Mouse (Mus musculus): ENCODE measurements around the gene Gdpd5. TPM values are rescaled to one million over a fixed set of nuclear protein-coding genes. Genes with fewer than 3 reads are reported as not detected.

Gdpd5 gene
- total and polyA plus RNA-seq, 2 experiments = 0.28 to 1.7 TPM

DNA sequence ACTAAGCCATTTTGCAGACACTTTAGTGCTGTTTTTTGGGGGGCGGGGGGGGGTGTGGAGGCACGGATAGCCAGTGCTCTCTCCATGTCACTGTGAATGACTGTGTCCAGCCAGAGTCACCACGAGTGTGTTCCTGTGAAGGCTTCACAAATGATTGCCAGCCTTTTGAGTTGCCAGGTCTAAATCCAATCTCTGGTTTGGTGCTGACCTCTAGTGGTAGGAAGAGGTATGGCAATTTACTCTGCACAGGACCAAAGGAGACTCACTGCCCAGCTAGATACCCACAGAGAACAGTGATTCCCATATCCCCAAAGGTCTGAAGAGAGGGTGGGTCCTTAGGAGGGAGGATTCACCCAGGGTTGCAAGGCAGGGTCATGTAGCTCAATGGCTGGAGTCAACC is 69.5 kb downstream of the Gdpd5 start:
- Histone ChIP-seq H3K4me3 (ENCODE audit: insufficient read depth, low read depth, low read length) (no peak overlapping the region), H3K9ac (ENCODE audit: low read depth, low read length) (no peak overlapping the region), H3K4me1 (ENCODE audit: control insufficient read depth, insufficient read depth, low read length) (no peaks in the 10 kb centered on the region), H3K79me2 (ENCODE audit: control insufficient read depth, insufficient read depth, low read length) (no peaks in the 10 kb centered on the region), H3K27me3 (ENCODE audit: control insufficient read depth, insufficient read depth, low read length) (no peaks in the 10 kb centered on the region), H3K36me3 (ENCODE audit: control insufficient read depth, insufficient read depth, low read length) (no peaks in the 10 kb centered on the region), H3K27ac (replicated peaks; ENCODE audit: insufficient read depth, low read depth, low read length) (no peak overlapping the region)
- WGBS = 0% methylated on average over 3 of the region's 3 CpGs
- TF ChIP-seq POLR2A (IDR thresholded peaks at IDR 0.05; ENCODE audit: extremely low read depth, insufficient read depth, low read length) = no peak
- TF ChIP-seq CTCF (IDR thresholded peaks at IDR 0.05; ENCODE audit: low read depth, low read length) = peak; percentile 69
- DNase-seq (ENCODE audit: extremely low read depth, low read depth, low spot score) = peak; percentile 69

DNA sequence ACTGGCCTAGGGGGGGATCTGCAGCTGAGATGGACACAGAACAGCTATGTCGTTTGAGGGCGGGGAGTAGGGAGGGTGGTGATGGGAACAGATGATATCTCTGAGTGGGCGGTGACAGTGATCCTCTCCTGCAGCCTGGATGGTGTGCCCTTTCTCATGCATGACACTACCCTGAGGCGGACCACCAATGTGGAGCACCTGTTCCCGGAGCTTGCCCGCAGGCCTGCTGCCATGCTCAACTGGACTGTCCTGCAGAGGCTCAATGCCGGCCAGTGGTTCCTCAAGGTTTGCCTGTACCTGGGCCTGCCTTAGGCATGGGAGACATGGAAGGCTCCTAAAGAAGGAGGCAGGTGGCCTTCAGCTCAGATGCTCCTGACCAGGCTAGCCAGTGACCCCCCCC is 71.6 kb downstream of the Gdpd5 start:
- no peak for TF ChIP-seq POLR2A (IDR thresholded peaks at IDR 0.05; ENCODE audit: extremely low read depth, insufficient read depth, low read length)
- TF ChIP-seq CTCF (IDR thresholded peaks at IDR 0.05; ENCODE audit: low read depth, low read length) = no peak

DNA sequence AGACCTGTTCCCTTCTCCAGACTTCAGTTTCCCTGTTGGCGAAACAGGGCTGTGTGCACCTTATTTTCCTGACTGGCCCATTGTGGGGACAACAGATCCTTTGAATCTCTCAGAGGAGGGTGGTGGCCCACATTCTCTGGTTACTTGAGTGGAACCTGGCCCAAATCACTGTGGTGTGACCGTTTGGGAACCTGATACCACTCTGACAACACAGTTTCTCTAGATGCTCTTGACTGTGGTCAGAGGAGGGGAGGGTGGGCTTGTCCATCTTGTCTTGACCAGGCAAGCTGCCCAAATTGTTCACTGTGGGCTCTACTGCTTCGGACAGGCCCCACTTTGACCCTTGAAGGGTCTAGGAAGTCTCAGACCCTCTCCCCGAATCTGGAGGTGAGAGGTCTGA is 72.8 kb downstream of the Gdpd5 start:
- no peak overlapping the region for H3K9ac ChIP-seq (ENCODE audit: low read depth, low read length)
- no peak overlapping the region for H3K27ac ChIP-seq (replicated peaks; ENCODE audit: insufficient read depth, low read depth, low read length)
- H3K79me2 ChIP-seq (ENCODE audit: control insufficient read depth, insufficient read depth, low read length) = no peaks in the 10 kb centered on the region
- no peak overlapping the region for H3K4me3 ChIP-seq (ENCODE audit: insufficient read depth, low read depth, low read length)
- no peak for DNase-seq (ENCODE audit: extremely low read depth, low read depth, low spot score)
- no peaks in the 10 kb centered on the region for H3K36me3 ChIP-seq (ENCODE audit: control insufficient read depth, insufficient read depth, low read length)
- 67% methylated on average over 4 of the region's 4 CpGs for WGBS
- H3K27me3 ChIP-seq (ENCODE audit: control insufficient read depth, insufficient read depth, low read length) = no peaks in the 10 kb centered on the region
- TF ChIP-seq POLR2A (IDR thresholded peaks at IDR 0.05; ENCODE audit: extremely low read depth, insufficient read depth, low read length) (no peak), CTCF (IDR thresholded peaks at IDR 0.05; ENCODE audit: low read depth, low read length) (no peak)
- no peaks in the 10 kb centered on the region for H3K4me1 ChIP-seq (ENCODE audit: control insufficient read depth, insufficient read depth, low read length)

More for the DNA sequence above, 71.6 kb downstream of the Gdpd5 start:
- Histone ChIP-seq H3K27me3 (ENCODE audit: control insufficient read depth, insufficient read depth, low read length) (no peaks in the 10 kb centered on the region), H3K4me1 (ENCODE audit: control insufficient read depth, insufficient read depth, low read length) (no peaks in the 10 kb centered on the region), H3K79me2 (ENCODE audit: control insufficient read depth, insufficient read depth, low read length) (no peaks in the 10 kb centered on the region), H3K9ac (ENCODE audit: low read depth, low read length) (no peak overlapping the region), H3K4me3 (ENCODE audit: insufficient read depth, low read depth, low read length) (no peak overlapping the region), H3K36me3 (ENCODE audit: control insufficient read depth, insufficient read depth, low read length) (no peaks in the 10 kb centered on the region), H3K27ac (replicated peaks; ENCODE audit: insufficient read depth, low read depth, low read length) (no peak overlapping the region)
- DNase-seq (ENCODE audit: extremely low read depth, low read depth, low spot score) = no peak
- WGBS = 91% methylated on average over 7 of the region's 7 CpGs

DNA sequence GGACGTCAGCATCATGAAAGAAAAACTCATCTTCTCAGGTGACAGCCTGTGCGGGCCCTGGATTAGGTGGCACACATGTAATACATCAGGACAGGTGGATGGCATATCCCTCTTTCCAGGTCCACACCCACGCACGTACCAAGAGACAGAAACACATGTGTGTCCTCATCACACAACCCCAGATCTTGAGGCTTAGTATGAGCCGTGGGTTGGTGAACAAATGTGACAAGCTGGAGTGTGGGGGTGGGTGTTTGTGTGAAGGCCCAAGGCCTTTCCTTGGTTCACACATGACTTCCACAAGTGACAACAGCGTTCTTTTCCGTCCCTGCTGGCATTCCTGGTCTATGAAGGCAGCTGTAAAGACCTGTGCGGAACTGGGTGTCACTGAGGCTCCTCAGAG is 77.6 kb downstream of the Gdpd5 start:
- Histone ChIP-seq H3K27me3 (ENCODE audit: control insufficient read depth, insufficient read depth, low read length) (no peaks in the 10 kb centered on the region), H3K36me3 (ENCODE audit: control insufficient read depth, insufficient read depth, low read length) (no peaks in the 10 kb centered on the region), H3K9ac (ENCODE audit: low read depth, low read length) (no peak overlapping the region), H3K4me3 (ENCODE audit: insufficient read depth, low read depth, low read length) (no peak overlapping the region), H3K79me2 (ENCODE audit: control insufficient read depth, insufficient read depth, low read length) (no peaks in the 10 kb centered on the region), H3K27ac (replicated peaks; ENCODE audit: insufficient read depth, low read depth, low read length) (no peak overlapping the region), H3K4me1 (ENCODE audit: control insufficient read depth, insufficient read depth, low read length) (no peaks in the 10 kb centered on the region)
- DNase-seq (ENCODE audit: extremely low read depth, low read depth, low spot score) = no peak
- TF ChIP-seq POLR2A (IDR thresholded peaks at IDR 0.05; ENCODE audit: extremely low read depth, insufficient read depth, low read length) (no peak), CTCF (IDR thresholded peaks at IDR 0.05; ENCODE audit: low read depth, low read length) (no peak)
- WGBS = 91% methylated on average over 8 of the region's 8 CpGs

DNA sequence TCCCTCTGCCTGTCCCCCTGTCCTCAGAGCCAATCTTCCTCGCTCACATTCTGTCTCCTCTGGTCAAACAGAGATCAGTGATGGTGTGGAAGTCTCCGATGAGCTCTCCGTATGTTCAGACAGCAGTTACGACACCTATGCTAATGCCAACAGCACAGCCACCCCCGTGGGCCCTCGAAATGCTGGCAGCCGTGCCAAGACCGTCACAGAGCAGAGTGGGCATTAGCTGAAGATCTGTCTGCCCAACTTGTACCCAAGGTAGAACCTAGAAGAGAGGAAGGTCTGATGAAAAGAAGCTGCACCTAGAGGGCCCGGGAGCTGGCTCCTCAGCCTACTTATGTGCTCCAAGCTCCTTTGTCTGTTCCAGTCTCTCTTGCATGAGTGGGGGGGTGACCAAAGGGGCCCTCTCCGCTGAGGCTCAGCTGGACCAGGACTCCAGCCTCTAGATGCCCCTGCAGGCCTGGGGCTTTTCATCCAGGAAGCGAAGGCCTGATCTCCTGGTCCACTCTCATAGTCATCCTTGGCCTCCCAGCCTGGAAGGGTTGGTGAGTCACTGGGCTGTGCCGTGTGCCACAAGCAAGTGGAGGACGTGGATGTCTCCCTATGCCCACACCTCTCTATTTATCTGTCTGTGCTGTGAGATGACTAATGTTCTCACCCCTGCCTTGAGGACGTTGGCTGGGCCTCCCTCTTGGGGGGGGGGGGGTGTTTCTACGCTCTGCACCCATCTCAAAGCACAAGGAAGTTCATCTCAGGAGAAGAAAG is 78.9 kb downstream of the Gdpd5 start:
- WGBS = 89% methylated on average over 15 of the region's 15 CpGs

DNA sequence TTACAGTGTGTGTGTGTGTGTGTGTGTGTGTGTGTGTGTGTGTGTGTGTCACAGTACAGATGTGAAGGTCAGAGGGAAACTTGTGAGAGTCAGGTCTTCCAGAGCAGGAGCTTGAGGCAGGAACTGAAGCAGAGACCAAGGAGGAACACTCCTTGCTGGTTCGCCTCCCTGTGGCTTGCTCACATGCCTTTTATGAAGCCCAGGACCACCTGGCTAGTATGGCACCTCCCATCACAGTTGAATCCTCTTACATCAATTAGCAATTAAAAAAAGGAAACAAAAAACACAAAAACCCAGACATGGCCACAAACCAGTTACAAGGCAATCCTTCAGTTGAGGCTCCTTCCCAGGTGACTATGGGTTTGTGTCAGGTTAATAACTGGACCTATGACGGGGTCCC is 81.9 kb downstream of the Gdpd5 start:
- TF ChIP-seq CTCF (IDR thresholded peaks at IDR 0.05; ENCODE audit: low read depth, low read length) (no peak), POLR2A (IDR thresholded peaks at IDR 0.05; ENCODE audit: extremely low read depth, insufficient read depth, low read length) (no peak)
- no peak for DNase-seq (ENCODE audit: extremely low read depth, low read depth, low spot score)
- 88% methylated on average over 2 of the region's 2 CpGs for WGBS
- Histone ChIP-seq H3K4me1 (ENCODE audit: control insufficient read depth, insufficient read depth, low read length) (no peaks in the 10 kb centered on the region), H3K36me3 (ENCODE audit: control insufficient read depth, insufficient read depth, low read length) (no peaks in the 10 kb centered on the region), H3K9ac (ENCODE audit: low read depth, low read length) (no peak overlapping the region), H3K27ac (replicated peaks; ENCODE audit: insufficient read depth, low read depth, low read length) (no peak overlapping the region), H3K27me3 (ENCODE audit: control insufficient read depth, insufficient read depth, low read length) (no peaks in the 10 kb centered on the region), H3K4me3 (ENCODE audit: insufficient read depth, low read depth, low read length) (no peak overlapping the region), H3K79me2 (ENCODE audit: control insufficient read depth, insufficient read depth, low read length) (no peaks in the 10 kb centered on the region)

More for the DNA sequence above, 78.9 kb downstream of the Gdpd5 start:
- H3K36me3 ChIP-seq (ENCODE audit: control insufficient read depth, insufficient read depth, low read length) = no peaks in the 10 kb centered on the region
- H3K9ac ChIP-seq (ENCODE audit: low read depth, low read length) = no peak overlapping the region
- TF ChIP-seq CTCF (IDR thresholded peaks at IDR 0.05; ENCODE audit: low read depth, low read length) (no peak), POLR2A (IDR thresholded peaks at IDR 0.05; ENCODE audit: extremely low read depth, insufficient read depth, low read length) (no peak)
- no peak overlapping the region for H3K27ac ChIP-seq (replicated peaks; ENCODE audit: insufficient read depth, low read depth, low read length)
- H3K4me3 ChIP-seq (ENCODE audit: insufficient read depth, low read depth, low read length) = no peak overlapping the region
- H3K27me3 ChIP-seq (ENCODE audit: control insufficient read depth, insufficient read depth, low read length) = no peaks in the 10 kb centered on the region
- no peak for DNase-seq (ENCODE audit: extremely low read depth, low read depth, low spot score)
- H3K79me2 ChIP-seq (ENCODE audit: control insufficient read depth, insufficient read depth, low read length) = no peaks in the 10 kb centered on the region
- H3K4me1 ChIP-seq (ENCODE audit: control insufficient read depth, insufficient read depth, low read length) = no peaks in the 10 kb centered on the region
